Mouse (Mus musculus): ENCODE measurements at regions not wholly inside any gene's neighbourhood (a gene's known extent, or its start where the extent isn't known, plus 50 kb on each side); places are given as distances from the start of the nearest gene placed in this dataset.

DNA sequence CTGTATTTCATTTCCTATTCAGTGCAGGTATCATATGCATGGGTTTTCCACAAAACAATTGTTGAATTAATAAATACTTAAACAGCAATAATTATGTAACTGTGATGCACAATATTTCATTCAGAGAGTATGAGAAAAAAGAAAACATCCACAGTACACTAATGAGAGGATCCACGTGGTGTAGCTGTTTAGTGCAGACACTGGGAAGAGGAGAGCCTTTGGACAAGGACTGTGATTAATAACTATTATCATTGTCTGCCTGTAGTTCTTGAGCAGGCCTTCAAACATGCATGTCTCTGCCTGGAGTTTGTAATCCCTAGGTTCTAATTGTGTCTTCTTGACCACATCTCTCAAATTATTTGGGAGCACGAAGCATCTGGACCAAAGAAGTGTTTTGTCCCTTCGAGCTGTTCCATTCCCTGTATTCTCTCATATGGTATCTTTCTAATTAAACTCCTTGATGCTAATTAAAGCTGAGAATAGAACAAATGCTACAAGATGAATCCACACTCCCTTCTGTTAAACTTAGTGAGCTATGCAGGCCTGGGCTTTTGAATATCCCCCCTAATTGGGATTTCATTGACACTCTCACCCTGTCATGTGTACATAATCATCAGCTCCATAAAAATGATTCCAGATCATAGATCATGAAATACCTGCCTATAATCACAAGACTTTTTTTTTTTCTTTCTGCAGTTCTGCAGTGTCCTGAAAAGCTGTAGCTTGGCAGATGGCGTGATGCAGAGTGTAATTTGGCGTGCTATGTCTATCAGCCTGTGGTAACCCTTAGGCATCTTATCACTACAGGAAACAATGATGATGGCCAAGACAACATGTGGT lies 1208.9 kb upstream of the G6pd2 start:
- DNase-seq: peak; percentile 36 to 51

DNA sequence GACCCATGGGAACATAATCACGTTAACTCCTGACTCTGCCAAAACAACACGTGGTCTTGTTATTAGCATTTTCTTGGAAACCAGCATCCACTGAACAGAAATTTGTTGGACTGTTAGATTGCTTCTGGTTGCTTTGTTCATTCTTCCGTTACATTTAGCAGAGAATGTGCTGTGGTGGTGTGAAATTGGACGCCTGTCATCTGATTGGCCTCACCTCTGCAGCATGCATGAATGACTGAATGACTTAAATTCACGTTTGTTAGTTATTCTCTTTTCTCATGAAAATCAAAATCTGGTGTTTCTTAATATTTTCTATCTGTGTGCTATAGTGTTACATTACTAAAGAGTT lies 1208.3 kb upstream of the G6pd2 start:
- DNase-seq: no peak

DNA sequence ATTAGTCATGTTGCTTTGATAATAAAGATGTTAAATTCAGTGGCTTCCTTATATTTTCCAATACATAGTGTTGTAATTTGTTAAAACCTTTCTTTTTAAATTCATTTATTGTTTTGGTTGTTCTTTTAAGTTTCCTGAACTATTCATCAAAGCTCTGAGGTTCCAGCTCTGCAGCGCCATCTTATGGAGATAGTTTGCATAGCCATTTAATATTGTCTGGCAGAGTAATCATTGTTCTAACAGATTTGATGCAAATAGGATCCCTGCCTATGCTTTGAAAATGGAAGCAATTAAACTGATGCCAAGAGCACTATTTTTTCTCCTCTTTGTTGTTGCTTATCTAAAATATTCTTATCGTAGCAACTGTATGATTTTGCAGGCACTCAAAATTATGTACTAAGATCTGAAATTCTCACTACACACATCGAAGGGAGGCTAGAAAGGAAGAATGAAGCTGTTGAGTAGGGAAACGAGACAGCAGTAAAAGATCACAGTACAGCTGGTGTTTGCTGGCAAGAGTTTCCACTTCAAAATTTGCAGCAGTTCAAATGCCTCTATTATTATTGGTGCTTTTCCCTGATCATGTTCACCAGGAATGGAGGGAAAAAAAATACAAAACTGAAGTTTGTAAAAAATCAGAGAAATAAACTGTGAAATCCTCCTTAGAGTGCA lies 1199.5 kb upstream of the G6pd2 start:
- peak; percentile 12 to 38 for DNase-seq
